Mouse (Mus musculus) adrenal gland, postnatal 14 days (tissue): ENCODE measurements around the gene BC029722. TPM values are rescaled to one million over a fixed set of nuclear protein-coding genes. Genes with fewer than 3 reads are reported as not detected.
"Not testable (repeated sequence)": the region's sequence is repeated elsewhere in the genome, so short reads cannot be mapped to it uniquely, and the experiment has no call there.

Experiments
- DNase-seq: peaks from one replicate; pipeline ENCODE4 v3.0.0; 2021; ENCODE audit warnings: mixed read lengths
- long read RNA-seq, 2 experiments: library from polyadenylated mRNA; stranded (forward); transcript quantifications; one replicate each; pipeline ENCODE4 v2.0.0; 2021
- total RNA-seq: library from RNA; stranded (reverse); gene quantifications from 2 replicates; pipeline ENCODE4 v1.2.3, GENCODE M21; 2021

BC029722 gene
- total RNA-seq = 81.1 and 87.2 TPM in 2 replicates
- long read RNA-seq, experiment 1, transcript BC029722-201 (2 exons, 1,615 nt) = major isoform, 10 of 28 reads
- long read RNA-seq, experiment 1, partial matches to known transcripts = 0 of 28 reads
- long read RNA-seq, experiment 1, other reads (novel, unspliced or antisense) = 18 of 28 reads
- long read RNA-seq, experiment 2, transcript BC029722-201 (2 exons, 1,615 nt) = major isoform, 14 of 35 reads
- long read RNA-seq, experiment 2, partial matches to known transcripts = 0 of 35 reads
- long read RNA-seq, experiment 2, other reads (novel, unspliced or antisense) = 21 of 35 reads

- no peak for DNase-seq
Observed at GRCm38 (mm10) chr2:155819392-155819448, at the start of gene BC029722. Gene BC029722 (minus strand): TSS chr2:155819426.

- DNase-seq = no peak
Observed at GRCm38 (mm10) chr2:155868320-155868719, 49.1 kb upstream of the BC029722 start.

DNA sequence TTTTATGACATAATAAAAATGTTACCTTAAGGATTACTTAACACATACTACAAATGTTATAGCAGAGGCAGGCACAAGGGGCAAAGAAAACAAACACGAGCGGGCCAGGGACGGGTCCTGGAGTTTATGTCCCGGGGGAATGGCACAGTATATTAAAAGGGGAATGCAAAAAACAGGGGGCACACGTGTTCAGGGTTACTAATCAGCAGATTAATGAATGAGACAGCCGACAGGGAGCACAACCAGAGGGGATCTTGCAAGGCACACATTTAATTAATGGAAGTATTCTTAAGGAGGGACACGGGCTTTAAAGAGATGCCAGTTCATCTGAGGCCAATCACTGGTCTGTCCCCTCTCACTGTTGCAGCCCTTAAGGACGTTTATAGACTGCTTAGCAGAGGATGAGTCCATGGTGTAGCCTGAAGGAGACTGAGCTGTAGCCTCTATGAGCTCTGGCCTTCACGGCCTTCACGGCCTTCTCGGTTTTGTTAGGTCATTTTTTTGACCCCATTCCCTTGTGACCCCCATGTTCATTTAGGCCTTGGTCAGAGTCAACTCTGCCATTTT, 44.2 kb upstream of the BC029722 start:
- DNase-seq = no peak

GRCm38 (mm10) chr2:155862573-155863300, 43.5 kb upstream of the BC029722 start:
- no peak for DNase-seq

- DNase-seq = peak; percentile 77
Observed at GRCm38 (mm10) chr2:155861581-155861980, 42.4 kb upstream of the BC029722 start.

GRCm38 (mm10) chr2:155860102-155860501, 40.9 kb upstream of the BC029722 start:
- DNase-seq = no peak

DNA sequence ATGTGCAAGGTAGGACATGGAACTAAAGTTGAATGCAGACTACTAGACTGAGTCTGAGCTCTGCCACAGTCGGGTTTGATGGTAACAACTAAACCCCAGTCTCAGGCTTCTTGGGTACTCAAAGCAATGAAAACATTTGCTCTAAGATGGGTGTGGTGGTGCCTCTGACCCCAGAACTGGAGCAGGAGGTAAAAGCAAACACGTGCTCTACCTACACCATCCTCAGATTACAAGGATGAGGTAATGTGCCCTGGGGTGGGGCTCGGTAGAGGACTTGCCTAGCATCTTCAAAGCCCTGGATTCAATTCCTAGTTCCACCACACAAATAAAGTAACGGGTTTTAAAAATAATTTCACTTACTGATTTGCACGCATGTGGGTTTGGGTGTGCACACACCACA, 33.3 kb upstream of the BC029722 start:
- DNase-seq = no peak

DNA sequence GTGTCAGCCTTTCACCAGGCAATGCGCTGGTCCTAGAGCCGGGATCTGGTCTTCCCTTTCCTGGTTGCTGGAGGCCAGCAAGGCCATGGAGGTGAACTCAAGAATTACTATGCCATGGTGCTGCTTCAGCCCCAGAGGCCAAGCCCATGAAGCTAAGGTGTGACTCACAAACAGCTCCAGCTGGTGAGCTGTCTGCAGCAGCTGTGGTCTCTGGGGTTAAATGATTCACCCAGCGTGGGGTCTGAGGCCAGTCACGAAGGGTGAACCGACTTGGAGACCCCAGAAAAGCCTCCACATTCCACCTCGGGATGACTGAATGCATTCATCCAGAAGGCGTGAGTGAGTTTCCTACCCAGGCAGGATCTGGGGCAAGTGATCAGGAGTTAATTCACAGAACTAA, 30.9 kb upstream of the BC029722 start:
- no peak for DNase-seq

- no peak for DNase-seq
Observed at GRCm38 (mm10) chr2:155849464-155849863, 30.2 kb upstream of the BC029722 start.

- peak; percentile 90 for DNase-seq
Observed at GRCm38 (mm10) chr2:155848291-155848690, 29.1 kb upstream of the BC029722 start.

DNA sequence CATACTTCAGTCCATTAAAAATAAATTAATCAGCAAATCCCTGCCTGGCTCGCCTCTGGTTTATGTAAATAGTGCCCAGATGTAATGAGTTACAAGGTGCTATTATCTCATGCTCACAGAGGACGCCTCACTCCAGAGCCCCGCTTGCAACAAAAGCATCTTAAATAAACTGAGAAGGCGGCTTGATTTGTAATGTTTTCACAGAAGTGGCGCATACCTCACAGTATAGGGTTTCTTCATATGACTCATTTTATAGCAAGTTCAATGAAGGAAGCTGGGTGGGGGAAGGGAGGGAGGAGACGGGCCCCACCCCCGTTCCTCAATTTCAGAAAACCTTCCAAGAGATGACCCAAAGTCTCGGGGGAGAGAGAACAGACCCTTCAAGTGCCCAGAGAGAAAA, 27.7 kb upstream of the BC029722 start:
- no peak for DNase-seq

- DNase-seq = no peak
Observed at GRCm38 (mm10) chr2:155838961-155839360, 19.7 kb upstream of the BC029722 start.

DNA sequence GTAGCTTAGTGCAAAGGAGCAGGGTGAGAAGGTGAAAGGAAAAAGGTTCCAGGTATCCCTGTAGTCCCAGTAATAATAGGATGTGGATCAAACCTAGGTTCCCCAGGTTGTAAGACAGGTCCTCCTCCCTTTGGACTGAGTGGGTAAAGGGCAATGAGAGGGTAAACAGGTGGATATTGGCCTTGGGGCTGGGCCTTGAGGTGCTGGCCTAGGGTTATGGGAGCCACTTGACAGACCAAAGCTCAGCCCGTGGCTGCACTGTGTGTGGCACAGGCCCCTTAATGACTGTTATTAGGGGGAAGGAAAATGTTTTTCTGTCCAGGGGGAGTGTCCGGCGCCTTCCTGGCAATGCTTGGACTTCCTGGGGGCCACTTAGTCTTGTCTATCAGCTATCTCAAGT, 18.7 kb upstream of the BC029722 start:
- no peak for DNase-seq

- no peak for DNase-seq
Observed at GRCm38 (mm10) chr2:155834732-155835131, 15.5 kb upstream of the BC029722 start, which contains the start of gene Fam83c. Gene Fam83c (minus strand): TSS chr2:155834854.

DNA sequence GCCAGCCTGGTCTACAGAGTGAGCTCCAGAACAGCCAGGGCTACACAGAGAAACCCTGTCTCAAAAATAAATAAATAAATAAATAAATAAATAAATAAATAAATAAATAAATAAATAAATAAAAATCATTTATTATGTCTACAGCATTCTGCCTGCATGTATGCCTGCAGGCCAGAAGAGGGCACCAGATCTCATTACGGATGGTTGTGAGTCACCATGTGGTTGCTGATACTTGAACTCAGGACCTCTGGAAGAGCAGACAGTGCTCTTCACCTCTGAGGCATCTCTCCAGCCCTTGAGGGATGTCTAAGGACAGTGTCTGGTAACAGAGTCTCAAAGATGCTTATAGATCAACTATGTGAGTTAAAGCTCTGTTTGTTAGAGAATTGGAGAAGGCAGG, 12.9 kb upstream of the BC029722 start:
- not testable (repeated sequence) for DNase-seq

DNA sequence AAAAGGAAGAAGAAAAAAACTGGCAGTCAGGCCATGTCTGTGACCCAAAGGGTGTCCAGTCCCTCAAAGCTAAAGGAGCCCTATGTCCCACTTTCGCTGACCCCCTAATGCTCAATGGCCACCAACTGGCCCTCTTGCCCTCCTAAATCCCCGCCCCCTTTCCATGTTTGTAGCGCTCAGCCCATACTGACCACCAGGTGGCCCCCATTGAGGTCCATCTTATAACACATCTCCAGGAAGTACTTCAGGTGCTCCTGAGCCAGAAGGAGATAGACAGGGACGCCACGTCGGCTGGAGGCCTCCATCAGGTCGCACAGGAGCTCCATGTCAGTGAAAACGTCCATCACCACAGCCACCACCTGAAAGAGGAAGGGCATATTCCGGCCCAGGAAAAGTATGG, 12.1 kb upstream of the BC029722 start:
- DNase-seq = no peak

DNA sequence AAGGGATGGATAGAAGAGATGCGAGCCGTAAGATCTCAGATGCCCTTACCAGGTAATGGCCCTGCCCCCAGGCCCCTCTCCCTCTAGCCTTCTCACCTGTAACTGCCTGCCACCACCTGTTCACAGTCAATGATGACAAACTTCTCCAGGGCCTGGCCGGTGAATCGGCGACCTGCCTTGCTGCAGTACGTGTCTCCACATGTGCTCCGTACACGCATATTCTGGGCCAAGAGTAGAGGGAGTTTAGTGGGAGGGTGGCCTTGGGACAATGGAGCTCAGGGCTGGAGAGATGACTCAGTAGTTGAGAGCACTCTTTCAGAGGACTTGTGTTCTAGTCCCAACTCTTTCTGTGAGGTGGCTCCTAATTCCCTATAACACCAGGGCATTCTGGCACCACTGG, 11.6 kb upstream of the BC029722 start:
- peak; percentile 36 for DNase-seq

DNA sequence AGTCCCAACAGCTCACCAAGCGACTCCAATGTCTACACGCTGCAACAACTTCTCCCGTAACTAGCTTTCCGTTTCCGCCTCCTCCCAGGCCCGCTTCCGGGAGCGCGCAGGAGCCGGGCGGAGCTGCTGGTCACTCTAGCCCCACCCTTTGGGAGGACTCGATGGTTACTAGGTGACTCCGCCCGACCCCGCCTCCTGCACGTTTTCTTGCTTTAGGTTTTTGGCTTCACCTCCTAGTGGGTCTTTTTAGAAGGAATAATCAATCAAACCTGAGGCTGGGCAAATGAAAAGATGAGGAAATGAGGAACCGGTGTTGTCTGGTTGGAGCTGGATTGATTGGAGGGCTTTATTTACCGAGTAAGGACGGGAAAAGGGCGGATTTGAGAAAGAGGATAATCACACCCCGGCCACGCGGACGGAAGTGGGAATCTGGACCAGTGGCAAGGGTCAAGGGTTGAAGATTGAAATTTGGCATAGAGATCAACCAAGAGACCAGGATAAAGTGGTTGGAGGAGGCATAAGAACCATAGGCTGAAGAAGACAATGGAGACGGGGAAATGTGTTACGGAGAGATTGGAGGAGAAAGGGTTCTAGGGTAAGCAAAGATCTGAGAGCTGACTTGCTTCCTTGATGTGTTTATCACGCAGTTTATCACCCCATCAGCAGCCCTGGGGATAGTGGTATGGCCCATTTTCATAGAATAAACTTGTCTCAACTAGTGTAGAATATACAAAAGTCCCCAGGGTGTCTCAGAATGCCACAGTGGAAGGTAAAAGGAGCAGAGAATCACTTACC, 7.6 kb upstream of the BC029722 start, which contains the start of gene Eif6:
Eif6 (minus strand) TSS at position 296 of the 795 bp plus-strand sequence.
- peak; percentile 94 for DNase-seq

- DNase-seq = peak; percentile 68
Observed at GRCm38 (mm10) chr2:155825904-155826629, 6.8 kb upstream of the BC029722 start.

DNA sequence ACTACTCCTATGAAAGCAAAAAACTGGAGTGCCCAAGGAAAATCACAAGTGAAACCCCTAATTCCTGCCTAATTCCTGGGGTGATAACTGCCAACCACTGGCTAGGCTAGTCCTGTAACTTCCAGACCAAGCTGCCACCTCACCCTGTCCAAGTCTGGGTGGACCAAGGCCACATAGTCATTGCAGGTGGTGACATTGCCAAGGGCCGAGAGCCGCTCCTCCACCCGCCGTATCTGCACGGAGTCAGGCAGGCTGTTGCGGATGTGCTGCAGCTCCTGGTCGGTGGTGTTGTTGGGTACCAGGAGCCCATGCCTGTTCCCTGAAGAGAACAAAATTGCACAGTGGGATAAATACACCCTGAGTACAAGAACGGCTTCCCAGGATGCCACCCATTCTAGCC, 4.5 kb upstream of the BC029722 start:
- peak; percentile 28 for DNase-seq

GRCm38 (mm10) chr2:155820779-155821178, 1.6 kb upstream of the BC029722 start:
- DNase-seq = no peak

- peak; percentile 51 for DNase-seq
Observed at GRCm38 (mm10) chr2:155819449-155820251, 424 bp upstream of the BC029722 start.
